Mouse (Mus musculus) heart, embryonic 15.5 days (tissue): ENCODE results near the gene Mab21l1. TPM values are rescaled to one million over a fixed set of nuclear protein-coding genes. Genes with fewer than 3 reads are reported as not detected.

Experiments used
- ATAC-seq: fragments of 200-750 bp; cut with Nextera tagmentation; replicated peaks from 2 replicates; pipeline ENCODE4 v1.8.0; 2017; ENCODE audit warnings: low read depth, moderate TSS enrichment; ENCODE audit not compliant: insufficient number of reproducible peaks, insufficient read depth, low FRiP score
- H3K27ac ChIP-seq: fragments of 300-500 bp; sonication (generic); 2 replicates; pipeline ENCODE4 v1.5.1; 2015; ENCODE audit warnings: mild to moderate bottlenecking, inconsistent platforms
- H3K27me3 ChIP-seq: fragments of 300-500 bp; sonication (generic); 2 replicates; pipeline ENCODE4 v1.6.1; 2015; ENCODE audit warnings: inconsistent platforms
- H3K36me3 ChIP-seq: fragments of 300-500 bp; sonication (generic); 2 replicates; pipeline ENCODE4 v1.6.1; 2015; ENCODE audit warnings: mild to moderate bottlenecking, inconsistent platforms
- H3K4me1 ChIP-seq: fragments of 300-500 bp; sonication (generic); replicated peaks from 2 replicates; pipeline ENCODE4 v1.6.1; 2015; ENCODE audit warnings: inconsistent platforms
- H3K4me2 ChIP-seq: fragments of 300-500 bp; sonication (generic); 2 replicates; pipeline ENCODE4 v1.6.1; 2015; ENCODE audit warnings: inconsistent platforms, mild to moderate bottlenecking, moderate library complexity
- H3K4me3 ChIP-seq: fragments of 300-500 bp; sonication (generic); 2 replicates; pipeline ENCODE4 v1.5.1; 2015; ENCODE audit warnings: mild to moderate bottlenecking, inconsistent platforms
- H3K9ac ChIP-seq: fragments of 300-500 bp; sonication (generic); 2 replicates; pipeline ENCODE4 v1.6.1; 2015; ENCODE audit warnings: mild to moderate bottlenecking, inconsistent platforms
- H3K9me3 ChIP-seq: fragments of 300-500 bp; sonication (generic); replicated peaks from 2 replicates; pipeline ENCODE4 v1.6.1; 2016; ENCODE audit warnings: inconsistent platforms
- WGBS: fragments of 180-500 bp; shearing (Covaris S2); methylation state at CpG from one replicate; pipeline ENCODE4 v1.1.7; 2015; ENCODE audit warnings: mixed read lengths; 5-methylcytosine and 5-hydroxymethylcytosine counted together
- polyA plus RNA-seq: library from polyadenylated mRNA; unstranded; fragments of >200 nt; fragmentation: Nextera tagmentation; extraction: Ambion mirVana; gene quantifications from 2 replicates; pipeline ENCODE4 v1.2.1, GENCODE M21; 2015

Gene Mab21l1
- polyA plus RNA-seq, 1 experiment from 2014 or later = 0.34 TPM

- Histone ChIP-seq H3K4me3 (no peak overlapping the region), H3K27me3 (no peaks in the 10 kb centered on the region), H3K4me2 (no peak overlapping the region), H3K27ac (no peak overlapping the region), H3K9ac (no peak overlapping the region), H3K9me3 (no peaks in the 10 kb centered on the region), H3K36me3 (no peaks in the 10 kb centered on the region), H3K4me1 (peaks cover 16% of the 10 kb centered on the region)
- 68% methylated on average over 11 of the region's 11 CpGs for WGBS
- 0 out of 2 replicates have a peak, but pooled peaks have one; percentile 27 for ATAC-seq
These were observed 26.3 kb upstream of the Mab21l1 start for GRCm38 (mm10) chr3:55755805-55756601.

GRCm38 (mm10) chr3:55756602-55757190 is 25.6 kb upstream of the Mab21l1 start:
- WGBS = 74% methylated on average over 11 of the region's 11 CpGs
- no peaks in the 10 kb centered on the region for H3K27me3 ChIP-seq
- H3K9me3 ChIP-seq = no peaks in the 10 kb centered on the region

GRCm38 (mm10) chr3:55758297-55758696 is 24.0 kb upstream of the Mab21l1 start:
- 54% methylated on average over 8 of the region's 8 CpGs for WGBS
- no peaks in the 10 kb centered on the region for H3K36me3 ChIP-seq
- H3K27ac ChIP-seq = no peak overlapping the region
- H3K9me3 ChIP-seq = no peaks in the 10 kb centered on the region
- peaks cover 16% of the 10 kb centered on the region for H3K4me1 ChIP-seq
- no peak overlapping the region for H3K9ac ChIP-seq
- ATAC-seq = no peak
- no peak overlapping the region for H3K4me3 ChIP-seq
- no peaks in the 10 kb centered on the region for H3K27me3 ChIP-seq
- no peak overlapping the region for H3K4me2 ChIP-seq

More at GRCm38 (mm10) chr3:55756602-55757190, 25.6 kb upstream of the Mab21l1 start:
- peaks cover 16% of the 10 kb centered on the region for H3K4me1 ChIP-seq
- no peak overlapping the region for H3K4me3 ChIP-seq
- H3K27ac ChIP-seq = no peak overlapping the region
- no peaks in the 10 kb centered on the region for H3K36me3 ChIP-seq
- H3K4me2 ChIP-seq = no peak overlapping the region
- ATAC-seq = no peak
- no peak overlapping the region for H3K9ac ChIP-seq

- Histone ChIP-seq H3K27ac (no peak overlapping the region), H3K36me3 (no peaks in the 10 kb centered on the region), H3K9me3 (no peaks in the 10 kb centered on the region), H3K27me3 (no peaks in the 10 kb centered on the region), H3K4me2 (no peak overlapping the region), H3K4me1 (no peaks in the 10 kb centered on the region), H3K4me3 (no peak overlapping the region), H3K9ac (no peak overlapping the region)
- 63% methylated on average over 8 of the region's 8 CpGs for WGBS
- no peak for ATAC-seq
These were observed 18.7 kb upstream of the Mab21l1 start for GRCm38 (mm10) chr3:55763591-55763990.

GRCm38 (mm10) chr3:55768654-55769053 is 13.7 kb upstream of the Mab21l1 start:
- no peaks in the 10 kb centered on the region for H3K4me1 ChIP-seq
- no peak overlapping the region for H3K4me2 ChIP-seq
- no peaks in the 10 kb centered on the region for H3K9me3 ChIP-seq
- no peak overlapping the region for H3K27ac ChIP-seq
- H3K4me3 ChIP-seq = no peak overlapping the region
- 81% methylated on average over 2 of the region's 2 CpGs for WGBS
- no peaks in the 10 kb centered on the region for H3K36me3 ChIP-seq
- no peak for ATAC-seq
- H3K9ac ChIP-seq = no peak overlapping the region
- H3K27me3 ChIP-seq = no peaks in the 10 kb centered on the region

GRCm38 (mm10) chr3:55769308-55769707 is 13.0 kb upstream of the Mab21l1 start:
- 85% methylated on average over 2 of the region's 2 CpGs for WGBS
- H3K4me3 ChIP-seq = no peak overlapping the region
- no peak overlapping the region for H3K9ac ChIP-seq
- H3K4me1 ChIP-seq = no peaks in the 10 kb centered on the region
- no peak for ATAC-seq
- H3K36me3 ChIP-seq = no peaks in the 10 kb centered on the region
- no peak overlapping the region for H3K4me2 ChIP-seq
- H3K27ac ChIP-seq = no peak overlapping the region
- H3K9me3 ChIP-seq = no peaks in the 10 kb centered on the region
- H3K27me3 ChIP-seq = no peaks in the 10 kb centered on the region

GRCm38 (mm10) chr3:55774203-55774602 is 8.1 kb upstream of the Mab21l1 start:
- Histone ChIP-seq H3K9ac (no peak overlapping the region), H3K27ac (no peak overlapping the region)

GRCm38 (mm10) chr3:55775245-55775644 is 7.1 kb upstream of the Mab21l1 start:
- no peak overlapping the region for H3K9ac ChIP-seq
- H3K9me3 ChIP-seq = no peaks in the 10 kb centered on the region
- no peaks in the 10 kb centered on the region for H3K36me3 ChIP-seq
- H3K4me1 ChIP-seq = peaks cover 4% of the 10 kb centered on the region
- no peak overlapping the region for H3K4me2 ChIP-seq
- no peak overlapping the region for H3K27ac ChIP-seq
- WGBS = 78% methylated on average over 7 of the region's 7 CpGs
- peaks cover 12% of the 10 kb centered on the region for H3K27me3 ChIP-seq
- no peak overlapping the region for H3K4me3 ChIP-seq
- ATAC-seq = no peak

More at GRCm38 (mm10) chr3:55774203-55774602, 8.1 kb upstream of the Mab21l1 start:
- Histone ChIP-seq H3K9me3 (no peaks in the 10 kb centered on the region), H3K36me3 (no peaks in the 10 kb centered on the region), H3K4me3 (no peak overlapping the region), H3K27me3 (peaks cover 4% of the 10 kb centered on the region), H3K4me1 (no peaks in the 10 kb centered on the region), H3K4me2 (no peak overlapping the region)
- no peak for ATAC-seq
- WGBS = 48% methylated on average over 6 of the region's 6 CpGs

- Histone ChIP-seq H3K4me3 (no peak overlapping the region), H3K9ac (no peak overlapping the region), H3K4me2 (no peak overlapping the region), H3K27ac (no peak overlapping the region), H3K27me3 (peaks cover 17% of the 10 kb centered on the region), H3K9me3 (no peaks in the 10 kb centered on the region), H3K4me1 (peaks cover 10% of the 10 kb centered on the region), H3K36me3 (no peaks in the 10 kb centered on the region)
- ATAC-seq = no peak
- 85% methylated on average over 6 of the region's 6 CpGs for WGBS
These were observed 6.6 kb upstream of the Mab21l1 start for GRCm38 (mm10) chr3:55775753-55776152.

GRCm38 (mm10) chr3:55777501-55777900 is 4.8 kb upstream of the Mab21l1 start:
- no peaks in the 10 kb centered on the region for H3K36me3 ChIP-seq
- 56% methylated on average over 4 of the region's 4 CpGs for WGBS

GRCm38 (mm10) chr3:55778764-55779730 is 3.3 kb upstream of the Mab21l1 start:
- H3K9ac ChIP-seq = no peak overlapping the region
- H3K4me2 ChIP-seq = no peak overlapping the region
- no peaks in the 10 kb centered on the region for H3K9me3 ChIP-seq
- peaks cover 26% of the 10 kb centered on the region for H3K4me1 ChIP-seq
- 81% methylated on average over 8 of the region's 8 CpGs for WGBS
- no peak overlapping the region for H3K4me3 ChIP-seq
- peaks cover 48% of the 10 kb centered on the region for H3K27me3 ChIP-seq
- H3K27ac ChIP-seq = no peak overlapping the region
- no peaks in the 10 kb centered on the region for H3K36me3 ChIP-seq
- ATAC-seq = no peak

More at GRCm38 (mm10) chr3:55777501-55777900, 4.8 kb upstream of the Mab21l1 start:
- no peak overlapping the region for H3K4me2 ChIP-seq
- H3K9ac ChIP-seq = no peak overlapping the region
- no peak overlapping the region for H3K4me3 ChIP-seq
- no peak for ATAC-seq
- peaks cover 13% of the 10 kb centered on the region for H3K4me1 ChIP-seq
- no peaks in the 10 kb centered on the region for H3K9me3 ChIP-seq
- H3K27me3 ChIP-seq = peaks cover 33% of the 10 kb centered on the region
- no peak overlapping the region for H3K27ac ChIP-seq
